Comparison of ENCODE assay signal across 12 mouse cellular contexts in genomic region chr2:127338012-127338411, GRCm38 (mm10). TPM values are rescaled to one million over a fixed set of nuclear protein-coding genes. Genes with fewer than 3 reads are reported as not detected.
DNase-seq lines count a peak whose midpoint lies in the region; ATAC-seq and TF ChIP-seq lines count a peak whose summit lies in the region.
"Had no signal": no experiment of that assay in that cellular context is flagged by ENCODE, and none has a peak within 500 bp of the region (broad histone marks: within the 10 kb centered on the region; RNA-seq: fewer than 3 reads in every experiment).

No protein-coding gene starts in this region.

- no peaks in the 10 kb centered on the region for H3K9me3 ChIP-seq in heart, embryonic 15.5 days (replicated peaks)
- H3K9me3 ChIP-seq in liver, embryonic 16.5 days (replicated peaks; ENCODE audit: control insufficient read depth, low read length) = no peaks in the 10 kb centered on the region

- H3K4me2 ChIP-seq in heart, embryonic 15.5 days = peak overlapping the region; percentile 93
- peak overlapping the region; percentile 34 for H3K4me2 ChIP-seq in liver, embryonic 16.5 days (ENCODE audit: low read depth, low read length)

- peaks cover 38% of the 10 kb centered on the region for H3K4me1 ChIP-seq in heart, embryonic 15.5 days (replicated peaks)
- peaks cover 12% of the 10 kb centered on the region for H3K4me1 ChIP-seq in liver, embryonic 16.5 days (ENCODE audit: control insufficient read depth, low read depth, low read length)
- H3K4me1 ChIP-seq in cerebellum, adult 2 months (ENCODE audit: control insufficient read depth, insufficient read depth, low read length) = no peaks in the 10 kb centered on the region

- 0 out of 2 replicates have a peak overlapping the region, but pooled peaks have one; percentile 79 for H3K27ac ChIP-seq in heart, embryonic 15.5 days
- H3K27ac ChIP-seq in liver, embryonic 16.5 days (ENCODE audit: low read length) = no peak overlapping the region
- no peak overlapping the region for H3K27ac ChIP-seq in cerebellum, adult 2 months (ENCODE audit: insufficient read depth, low read length)
- H3K27ac ChIP-seq: hindbrain, postnatal 0 days; stomach, postnatal 0 days had no signal

- H3K9ac ChIP-seq in heart, embryonic 15.5 days = no peak overlapping the region
- H3K9ac ChIP-seq in liver, embryonic 16.5 days (ENCODE audit: low read depth, low read length) = no peak overlapping the region

- H3K36me3 ChIP-seq in heart, embryonic 15.5 days = no peaks in the 10 kb centered on the region
- H3K36me3 ChIP-seq in liver, embryonic 16.5 days (ENCODE audit: control insufficient read depth, insufficient read depth) = no peaks in the 10 kb centered on the region

- ATAC-seq in heart, embryonic 15.5 days (replicated peaks; ENCODE audit: insufficient number of reproducible peaks, insufficient read depth, low FRiP score, low read depth) = no peak
- ATAC-seq in liver, embryonic 16.5 days (ENCODE audit: low read depth) = no peak
- no peak for ATAC-seq in activated CD4-positive, CD25-positive, alpha-beta regulatory T cell, adult 4 months
- ATAC-seq: forebrain, embryonic 16.5 days; hindbrain, postnatal 0 days had no signal

- DNase-seq in heart, adult 9 months (ENCODE audit: low spot score in 2 of 2) = no peak
- peak; percentile 11 to 53 for DNase-seq in thymus, adult 18-20 months
- DNase-seq in thymus, postnatal 25 days = no peak
- DNase-seq in thymus, postnatal 14 days = peak; percentile 45
- DNase-seq in cerebellum, adult 2 months = no peak

- TF ChIP-seq POLR2A in cerebellum, adult 2 months (IDR thresholded peaks at IDR 0.05; ENCODE audit: borderline replicate concordance, insufficient read depth, low read length) = no peak

- TF ChIP-seq CTCF in cerebellum, adult 2 months (IDR thresholded peaks at IDR 0.05; ENCODE audit: borderline replicate concordance, insufficient read depth, low read depth, low read length) = no peak

- peak overlapping the region; percentile 61 for H3K4me3 ChIP-seq in heart, embryonic 15.5 days
- H3K4me3 ChIP-seq in liver, embryonic 16.5 days (ENCODE audit: low read depth, low read length) = no peak overlapping the region
- H3K4me3 ChIP-seq in cerebellum, adult 2 months (replicated peaks; ENCODE audit: insufficient read depth, low read depth, low read length) = no peak overlapping the region

- H3K27me3 ChIP-seq in heart, embryonic 15.5 days = peaks cover 14% of the 10 kb centered on the region
- peaks cover 31% of the 10 kb centered on the region for H3K27me3 ChIP-seq in liver, embryonic 16.5 days (ENCODE audit: control insufficient read depth, insufficient read depth, low read depth, low read length)
- H3K27me3 ChIP-seq in cerebellum, adult 2 months (ENCODE audit: control insufficient read depth, insufficient read depth, low read length) = no peaks in the 10 kb centered on the region

- 61% methylated on average over 7 of the region's 7 CpGs for WGBS in heart, embryonic 15.5 days
- WGBS in liver, embryonic 16.5 days (ENCODE audit: insufficient replicate concordance) = 39% methylated on average over 7 of the region's 7 CpGs
- 90% methylated on average over 7 of the region's 7 CpGs for WGBS in cerebellum, adult 2 months

RNA-seq across cellular contexts. Expression of gene Astl, which starts 0.4 kb away (rescaled TPM):
- polyA plus RNA-seq in heart, embryonic 15.5 days (2015; fragmentation: Nextera tagmentation; extraction: Ambion mirVana) = 0.08 TPM in 1 of 2 replicates, not detected in the other
- not detected in 2 replicates for polyA plus RNA-seq in liver, embryonic 16.5 days (2015; fragmentation: Nextera tagmentation; extraction: Ambion mirVana)
- not detected in 2 replicates for polyA plus RNA-seq in cerebellum, adult 2 months (2012; rRNA removed)
- polyA plus RNA-seq in activated CD4-positive, CD25-positive, alpha-beta regulatory T cell, adult 4 months (2017; shearing (Covaris generic)) = under 1 TPM; 0.28 to 0.37 TPM
- polyA plus RNA-seq: cortical plate, adult 2 months; forebrain, embryonic 16.5 days; hindbrain, postnatal 0 days; stomach, postnatal 0 days had no signal

RNA-seq across cellular contexts. Expression of gene Dusp2, which starts 2.1 kb away (rescaled TPM):
- polyA plus RNA-seq in heart, embryonic 15.5 days (2015; fragmentation: Nextera tagmentation; extraction: Ambion mirVana) = 11.6 and 16.7 TPM in 2 replicates
- polyA plus RNA-seq in liver, embryonic 16.5 days (2015; fragmentation: Nextera tagmentation; extraction: Ambion mirVana) = 1.8 and 2.2 TPM in 2 replicates
- polyA plus RNA-seq in cerebellum, adult 2 months (2012; rRNA removed) = 1.6 and 1.8 TPM in 2 replicates
- polyA plus RNA-seq in activated CD4-positive, CD25-positive, alpha-beta regulatory T cell, adult 4 months (2017; shearing (Covaris generic)) = 10 to 100 TPM; 18.6 to 38.6 TPM

RNA-seq across cellular contexts. Expression of gene Adra2b, which starts 25.0 kb away (rescaled TPM):
- 1.1 and 1.3 TPM in 2 replicates for polyA plus RNA-seq in heart, embryonic 15.5 days (2015; fragmentation: Nextera tagmentation; extraction: Ambion mirVana)
- 16.7 and 19.2 TPM in 2 replicates for polyA plus RNA-seq in liver, embryonic 16.5 days (2015; fragmentation: Nextera tagmentation; extraction: Ambion mirVana)
- 0.64 and 1.2 TPM in 2 replicates for polyA plus RNA-seq in cerebellum, adult 2 months (2012; rRNA removed)
- polyA plus RNA-seq in activated CD4-positive, CD25-positive, alpha-beta regulatory T cell, adult 4 months (2017; shearing (Covaris generic)) = not detected

Comparison
In these comparisons a context has a peak if more than half of its experiments do, and no peak if none do; other contexts are left out.
1. DNase-seq: peak in thymus, adult 18-20 months (2 of 2) and thymus, postnatal 14 days (single experiment); none in heart, adult 9 months (0 of 2), thymus, postnatal 25 days (single experiment) and cerebellum, adult 2 months (0 of 2).